Mouse (Mus musculus): ENCODE measurements around the gene Cym.

- TF ChIP-seq MAFK (IDR thresholded peaks at IDR 0.05; ENCODE audit: insufficient read depth, low read depth, low read length) (no peak), HCFC1 (IDR thresholded peaks at IDR 0.05; ENCODE audit: borderline replicate concordance, insufficient read depth, low read length) (no peak)
Measured at GRCm38 (mm10) chr3:107230527-107230926, 9.0 kb upstream of the Cym start, which contains the start of gene A630076J17Rik.
